Mouse (Mus musculus) small intestine, adult 2 months (tissue): Measurements from ENCODE around the gene Dlat.

Experiments
- CTCF ChIP-seq: fragments of 200-500 bp; IDR thresholded peaks from 2 replicates; pipeline ENCODE4 v1.5.1; 2012; ENCODE audit warnings: low read depth, mild to moderate bottlenecking, control low read depth, inconsistent platforms, low read length, moderate library complexity, mixed read lengths; ENCODE audit not compliant: insufficient replicate concordance, insufficient read length; ENCODE audit errors: extremely low read depth
- POLR2A ChIP-seq: fragments of 200-500 bp; IDR thresholded peaks from 2 replicates; pipeline ENCODE4 v1.6.1; 2012; ENCODE audit warnings: low read depth, mild to moderate bottlenecking, control low read depth, inconsistent platforms, low read length, moderate library complexity

DNA sequence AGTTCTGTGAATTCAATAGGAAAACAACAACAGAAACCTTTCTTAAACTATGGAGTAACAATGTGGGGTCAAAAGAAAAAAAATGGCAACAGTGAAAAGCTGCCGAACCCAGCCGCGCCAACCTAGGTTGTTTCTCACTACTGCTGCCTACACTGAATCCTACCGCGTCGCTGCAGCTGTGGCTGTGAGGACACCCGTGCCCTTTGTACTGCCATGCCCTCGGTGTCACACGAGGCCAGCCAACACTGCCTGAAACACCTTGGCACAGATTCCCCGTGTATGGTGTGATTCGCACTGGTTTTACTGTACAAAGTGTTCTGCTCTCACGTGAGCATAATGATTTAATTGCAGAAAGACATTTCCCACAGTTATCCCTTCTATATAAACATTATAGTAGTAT, 851 bp upstream of the Dlat start:
- TF ChIP-seq CTCF (no peak), POLR2A (peak; percentile 53; the same call in 1 of the 2 replicates)
